Mouse (Mus musculus) adrenal gland, postnatal 36 days (tissue): ENCODE results near the gene Cpe. TPM values are rescaled to one million over a fixed set of nuclear protein-coding genes. Genes with fewer than 3 reads are reported as not detected.

ENCODE experiments used
- DNase-seq, 2 experiments: peaks; one replicate each; pipeline ENCODE4 v3.0.0; 2021; ENCODE audit warnings: mixed read lengths in 1 of 2
- total RNA-seq, 2 experiments: library from RNA; stranded (reverse); gene quantifications; 2 replicates each; pipeline ENCODE4 v1.2.3; 2021

Cpe gene
- total RNA-seq, 2 experiments from 2014 or later, result 731 to 943 TPM

DNA sequence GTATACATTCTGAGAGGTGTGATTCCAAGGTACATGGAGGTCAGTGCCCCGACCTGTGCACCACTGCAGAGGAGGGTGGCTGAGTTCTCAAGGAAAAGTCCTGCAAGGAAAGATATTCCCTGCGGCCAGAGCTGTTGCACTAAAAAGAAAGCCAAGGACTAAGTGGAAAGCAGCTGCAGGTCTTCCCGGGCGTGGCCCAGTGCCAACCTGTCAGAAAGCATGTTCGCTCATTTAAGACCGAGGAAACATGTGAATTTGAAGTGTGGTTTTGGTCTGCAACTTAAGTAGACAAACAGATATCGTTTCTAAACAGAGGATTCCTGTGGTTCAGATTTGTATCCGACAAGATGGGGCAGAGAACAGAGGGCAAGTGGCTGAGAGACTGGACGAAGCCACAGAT lies 117.9 kb downstream of the Cpe start:
- DNase-seq, result no peak

GRCm38 (mm10) chr8:64548054-64548850 lies 144.6 kb downstream of the Cpe start:
- peak in 1 of 2 experiments; percentile 17 for DNase-seq

DNA sequence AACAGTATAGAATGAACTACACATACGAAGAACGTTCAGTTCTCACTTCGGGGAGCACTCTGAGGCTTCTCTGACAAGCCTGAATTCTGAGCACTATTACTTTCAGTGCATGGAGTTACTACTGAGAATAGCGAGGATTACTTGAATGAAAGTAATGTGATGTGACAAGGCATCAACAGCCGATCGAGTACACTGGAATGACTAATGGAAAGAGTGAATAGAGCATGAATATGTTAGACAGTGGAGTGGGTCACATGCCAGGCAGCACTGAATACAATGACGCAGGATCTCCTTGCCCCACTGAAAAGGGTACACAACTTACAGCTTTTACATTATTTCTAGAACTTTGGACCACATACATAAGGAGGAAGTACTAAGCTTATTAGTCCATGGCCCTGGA lies 149.4 kb downstream of the Cpe start:
- no peak for DNase-seq

Other genes starting within 250 kb of the Cpe start
- 100 to 1,000 TPM; 255 to 286 TPM for gene Msmo1, start 40.7 kb upstream of the Cpe start, total RNA-seq
- gene Klhl2, start 157.0 kb upstream of the Cpe start, total RNA-seq, result 10 to 100 TPM; 63.8 to 79.3 TPM